Mouse (Mus musculus) T-helper 1 cell (primary cell): ENCODE measurements around the gene Ifitm2.

Experiments used
- in situ Hi-C: fragments of 300-600 bp; cut with MboI, MseI; formaldehyde crosslinking; loops from one replicate; pipeline ENCODE4 v1.15.1; 2025; ENCODE audit warnings: high pct_unique_total_duplicates

Gene Ifitm2

GRCm38 (mm10) chr7:140943356-140943755, 12.4 kb downstream of the Ifitm2 start:
- in situ Hi-C loops = no loop called here

- in situ Hi-C loops = no loop called here
These were observed 13.0 kb downstream of the Ifitm2 start for GRCm38 (mm10) chr7:140942811-140943210.

- in situ Hi-C loops = no loop called here
These were observed 13.4 kb downstream of the Ifitm2 start for GRCm38 (mm10) chr7:140942341-140942740.

- in situ Hi-C loops = no loop called here
These were observed 14.3 kb downstream of the Ifitm2 start, which contains the start of gene Pgghg for GRCm38 (mm10) chr7:140941222-140942051. Gene Pgghg, plus strand, starts transcription at chr7:140941391.

- in situ Hi-C loops = no loop called here
These were observed 16.1 kb downstream of the Ifitm2 start for GRCm38 (mm10) chr7:140939669-140940171.

GRCm38 (mm10) chr7:140938896-140939295, 16.9 kb downstream of the Ifitm2 start:
- in situ Hi-C loops = no loop called here

- in situ Hi-C loops = no loop called here
These were observed 17.4 kb downstream of the Ifitm2 start for GRCm38 (mm10) chr7:140938436-140938835.

GRCm38 (mm10) chr7:140927181-140927580, 28.6 kb downstream of the Ifitm2 start:
- in situ Hi-C loops = no loop called here

- in situ Hi-C loops = no loop called here
These were observed 32.6 kb downstream of the Ifitm2 start for GRCm38 (mm10) chr7:140923070-140923775.

GRCm38 (mm10) chr7:140922398-140923069, 33.3 kb downstream of the Ifitm2 start:
- in situ Hi-C loops = no loop called here

- in situ Hi-C loops = no loop called here
These were observed 34.4 kb downstream of the Ifitm2 start for GRCm38 (mm10) chr7:140921225-140921975.

- in situ Hi-C loops = no loop called here
These were observed 35.3 kb downstream of the Ifitm2 start, which contains the start of gene Nlrp6 for GRCm38 (mm10) chr7:140920418-140921029. Gene Nlrp6, plus strand, starts transcription at chr7:140920902.

- in situ Hi-C loops = no loop called here
These were observed 35.9 kb downstream of the Ifitm2 start for GRCm38 (mm10) chr7:140919911-140920310.

GRCm38 (mm10) chr7:140914031-140914690, 41.6 kb downstream of the Ifitm2 start:
- in situ Hi-C loops = no loop called here

- in situ Hi-C loops = no loop called here
These were observed 42.8 kb downstream of the Ifitm2 start for GRCm38 (mm10) chr7:140912846-140913482.

- in situ Hi-C loops = no loop called here
These were observed 43.5 kb downstream of the Ifitm2 start for GRCm38 (mm10) chr7:140912293-140912692.

GRCm38 (mm10) chr7:140908634-140909107, 47.1 kb downstream of the Ifitm2 start:
- in situ Hi-C loops = no loop called here

- in situ Hi-C loops = no loop called here
These were observed 47.6 kb downstream of the Ifitm2 start for GRCm38 (mm10) chr7:140908181-140908580.

GRCm38 (mm10) chr7:140907697-140908096, 48.1 kb downstream of the Ifitm2 start:
- in situ Hi-C loops = no loop called here

- in situ Hi-C loops = no loop called here
These were observed 48.7 kb downstream of the Ifitm2 start for GRCm38 (mm10) chr7:140907131-140907530.
